Mouse (Mus musculus): ENCODE data around the gene Numbl.

GRCm38 (mm10) chr7:27324928-27325327 is 66.7 kb downstream of the Numbl start:
- TF ChIP-seq POLR2A (IDR thresholded peaks at IDR 0.05; ENCODE audit: extremely low read depth, insufficient read depth, low read length) (no peak), CTCF (IDR thresholded peaks at IDR 0.05; ENCODE audit: extremely low read depth, insufficient read depth, low read length) (no peak)
